Mouse (Mus musculus) heart, postnatal 14 days (tissue): ENCODE data around the gene Gm20388. TPM values are rescaled to one million over a fixed set of nuclear protein-coding genes. Genes with fewer than 3 reads are reported as not detected.

Experiments used
- DNase-seq, 2 experiments: peaks; one replicate each; pipeline ENCODE4 v3.0.0; 2021 to 2022
- intact Hi-C: fragments of 180-260 bp; cut with DNase I; formaldehyde crosslinking; loops from one replicate; pipeline ENCODE4 v1.15.1; 2025
- total RNA-seq, 2 experiments: library from RNA; stranded (reverse); gene quantifications; 2 replicates each; pipeline ENCODE4 v1.2.3; 2021

Gm20388 gene
- total RNA-seq, 2 experiments from 2014 or later = 0.24 TPM; not detected in 1

DNA sequence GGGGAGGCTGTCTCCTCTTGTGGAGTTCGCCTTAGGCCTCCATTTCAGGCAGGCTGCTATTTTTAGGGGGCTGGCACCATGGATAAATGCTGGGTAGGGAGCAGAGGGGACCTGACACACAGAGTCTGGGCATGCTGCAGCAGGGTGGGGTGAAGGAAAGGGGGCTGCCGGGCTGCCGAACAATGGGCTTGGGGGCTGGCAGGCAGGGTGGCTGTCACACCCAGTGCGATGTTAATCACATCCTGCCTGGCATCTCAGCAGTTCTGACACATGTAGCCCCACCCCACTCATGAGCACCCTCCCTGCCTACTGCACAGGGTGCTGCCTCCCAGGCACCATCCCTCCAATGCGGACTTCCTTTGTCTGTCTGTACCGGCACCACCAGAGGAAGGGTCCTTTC is 1757.9 kb downstream of the Gm20388 start:
- intact Hi-C loops = no loop called here
- DNase-seq = peak in 1 of 2 experiments; percentile 36

- intact Hi-C loops = no loop called here
- peak in 1 of 2 experiments; percentile 34 for DNase-seq
Measured at GRCm38 (mm10) chr8:121669208-121669607, 1758.6 kb downstream of the Gm20388 start.

GRCm38 (mm10) chr8:121673153-121673552 is 1762.5 kb downstream of the Gm20388 start:
- DNase-seq = no peak
- intact Hi-C loops = loop anchor here (5.0 kb wide), 1 partner anchor 126 kb away; no protein-coding TSS in a partner anchor

- intact Hi-C loops = loop anchor here (5.0 kb wide), 1 partner anchor 127 kb away; no protein-coding TSS in a partner anchor
Measured at GRCm38 (mm10) chr8:121673917-121674316, 1763.3 kb downstream of the Gm20388 start.

GRCm38 (mm10) chr8:121674524-121674923 is 1763.9 kb downstream of the Gm20388 start:
- intact Hi-C loops = loop anchor here (5.0 kb wide), 1 partner anchor 127 kb away; no protein-coding TSS in a partner anchor
- no peak for DNase-seq

More at GRCm38 (mm10) chr8:121673917-121674316, 1763.3 kb downstream of the Gm20388 start:
- DNase-seq = no peak

- no peak for DNase-seq
- intact Hi-C loops = no loop called here
Measured at GRCm38 (mm10) chr8:121675161-121675560, 1764.5 kb downstream of the Gm20388 start.

DNA sequence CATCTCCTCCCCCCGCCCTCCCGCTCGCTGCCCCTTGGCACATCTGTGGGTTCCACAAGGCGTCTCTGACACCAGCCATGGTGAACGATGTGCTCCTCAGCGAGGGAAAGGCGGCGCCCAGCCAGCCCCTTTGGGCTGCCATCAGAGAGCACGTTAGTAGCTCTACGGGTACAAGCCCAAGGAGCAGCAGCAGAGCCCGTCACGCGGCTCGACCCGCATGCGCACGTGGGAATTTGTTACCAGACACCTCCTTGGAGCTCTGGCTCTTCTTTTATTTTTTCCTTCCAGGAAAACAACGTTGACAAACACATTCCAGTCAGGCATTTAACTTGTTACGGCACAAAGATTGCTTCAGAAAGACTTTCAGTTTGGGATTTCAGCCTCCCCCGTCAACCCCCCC is 1765.1 kb downstream of the Gm20388 start:
- DNase-seq = peak in 1 of 2 experiments; percentile 45
- intact Hi-C loops = no loop called here

DNA sequence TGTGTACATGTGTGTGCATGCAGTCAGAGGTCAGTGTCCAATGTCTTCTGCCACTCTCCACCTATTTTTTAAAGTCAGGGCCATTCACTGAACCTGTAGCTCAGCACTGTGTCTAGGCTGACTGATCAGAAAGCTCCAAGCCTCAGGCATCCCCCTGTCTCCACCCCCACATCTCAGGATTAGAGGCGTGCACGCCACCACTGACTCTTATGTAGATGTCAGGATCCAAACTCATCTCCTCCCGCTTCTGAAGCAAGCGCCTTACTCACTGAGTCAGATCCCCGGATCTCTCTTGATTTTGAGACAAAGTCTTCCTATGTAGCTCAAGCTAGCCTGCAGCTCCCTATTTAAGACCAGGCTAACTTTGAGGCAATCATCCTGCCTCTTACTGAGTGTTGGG is 1768.1 kb downstream of the Gm20388 start:
- DNase-seq = no peak
- intact Hi-C loops = no loop called here

GRCm38 (mm10) chr8:121680896-121681295 is 1770.3 kb downstream of the Gm20388 start:
- DNase-seq = no peak
- intact Hi-C loops = loop anchor here (10.0 kb wide), 1 partner anchor 576 kb away; the partner anchor contains the start of gene Mthfsd

DNA sequence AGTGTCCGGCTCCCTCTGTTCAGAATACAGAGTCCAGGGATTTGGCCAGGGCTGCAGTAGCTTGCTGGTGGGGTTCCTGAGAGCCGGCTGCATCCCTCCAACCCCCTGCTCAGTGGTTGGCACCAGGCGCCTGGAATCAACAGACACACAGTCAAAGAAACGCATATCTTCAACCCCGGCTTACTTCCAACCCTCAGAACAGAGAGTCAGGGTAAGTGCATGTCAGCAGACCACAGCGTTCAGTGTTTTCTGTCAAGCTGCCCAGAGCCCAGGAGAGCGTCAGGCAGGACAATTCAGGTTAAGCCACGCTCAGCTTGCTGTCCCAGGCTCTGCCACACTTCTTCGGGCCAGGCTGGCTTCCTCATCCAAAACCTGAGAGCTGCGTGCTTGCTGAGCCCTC is 1770.8 kb downstream of the Gm20388 start:
- peak; percentile 24 to 25 for DNase-seq

DNA sequence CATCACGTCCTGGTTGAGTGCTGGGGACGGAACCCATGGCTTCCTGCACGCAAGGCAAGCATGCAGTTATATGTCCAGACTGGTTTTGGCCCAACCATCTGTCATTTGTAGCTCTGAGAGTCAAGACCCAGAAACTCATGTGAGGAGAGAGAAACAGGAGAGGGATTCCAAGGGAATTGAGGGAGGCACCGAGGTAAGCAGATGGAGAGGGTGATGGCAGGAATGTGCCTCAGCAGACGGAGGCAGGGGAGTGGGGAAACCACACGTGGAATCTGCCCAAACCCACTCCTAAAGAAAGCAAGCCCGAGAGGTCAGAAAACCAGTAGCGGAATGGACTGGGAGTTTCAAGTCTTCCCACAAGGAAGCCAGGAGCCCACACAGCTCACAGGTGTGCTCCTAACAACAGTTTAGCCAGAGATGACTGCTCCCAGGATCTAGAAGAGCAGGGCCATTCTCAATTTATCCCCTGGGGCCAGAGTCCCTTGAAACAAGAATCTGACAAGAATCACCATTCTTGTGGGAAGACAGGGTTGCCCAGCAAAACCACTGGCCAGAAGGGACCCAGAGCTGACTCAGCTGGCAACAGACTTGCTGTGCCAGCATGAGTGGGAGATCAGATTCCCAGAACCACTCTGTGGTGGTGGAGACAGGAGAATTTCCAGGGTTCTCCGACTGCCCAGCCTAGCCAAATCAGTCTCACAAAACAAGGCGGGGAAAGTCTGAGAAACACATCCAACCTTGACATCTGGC is 1772.6 kb downstream of the Gm20388 start:
- intact Hi-C loops = loop anchor here (10.0 kb wide), 1 partner anchor 578 kb away; the partner anchor contains the start of gene Mthfsd
- no peak for DNase-seq

More for the DNA sequence above, 1770.8 kb downstream of the Gm20388 start:
- intact Hi-C loops = loop anchor here (10.0 kb wide), 1 partner anchor 577 kb away; the partner anchor contains the start of gene Mthfsd

DNA sequence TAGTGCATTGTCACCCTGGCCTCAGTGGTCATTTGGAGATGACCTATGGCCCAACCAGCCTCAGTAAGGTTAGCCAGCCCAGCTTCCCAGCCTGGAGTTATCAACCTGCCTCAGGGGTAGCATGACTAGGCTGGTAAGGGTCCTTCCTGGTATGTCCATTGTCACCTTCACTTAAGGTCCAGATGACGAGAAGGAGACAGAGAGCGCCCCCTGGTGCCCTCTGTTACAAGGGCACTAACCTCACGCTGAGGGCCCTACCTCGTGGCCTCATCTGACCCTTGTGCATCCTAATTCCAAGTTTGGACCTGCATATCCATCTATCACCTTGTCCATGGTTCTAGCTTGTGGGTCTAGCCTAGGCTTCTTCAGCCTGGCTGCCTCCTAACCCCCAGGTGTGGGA is 1774.8 kb downstream of the Gm20388 start:
- peak; percentile 77 to 83 for DNase-seq

GRCm38 (mm10) chr8:121687455-121688161 is 1777.0 kb downstream of the Gm20388 start:
- DNase-seq = no peak
- intact Hi-C loops = loop anchor here (5.0 to 10.0 kb wide), 2 partner anchors 140 to 583 kb away; partner anchors contain the start of gene Mthfsd

More for the DNA sequence above, 1774.8 kb downstream of the Gm20388 start:
- intact Hi-C loops = loop anchor here (2.0 to 10.0 kb wide), 3 partner anchors 83 to 581 kb away; partner anchors contain the start of gene Mthfsd

DNA sequence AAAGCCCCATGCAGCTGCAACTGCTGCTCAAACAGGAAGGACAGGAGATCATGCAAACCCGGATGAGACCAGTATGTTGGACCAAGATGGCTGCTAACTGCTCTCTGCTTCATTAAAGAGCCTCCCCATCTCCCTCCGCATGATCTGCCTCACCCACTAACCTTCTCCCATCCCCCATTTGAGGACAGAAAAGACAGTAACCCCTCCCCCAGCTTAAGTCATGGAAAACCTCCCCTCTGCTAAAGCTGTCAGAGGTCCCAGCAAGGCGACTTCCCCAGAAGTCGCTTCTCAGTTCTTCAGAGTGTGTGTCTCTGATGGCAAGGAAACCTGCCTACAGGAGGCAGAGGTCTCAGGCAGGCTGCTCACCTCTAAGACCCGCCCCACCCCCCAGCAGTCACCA is 1777.9 kb downstream of the Gm20388 start:
- intact Hi-C loops = loop anchor here (5.0 to 10.0 kb wide), 2 partner anchors 141 to 584 kb away; partner anchors contain the start of gene Mthfsd
- DNase-seq = no peak

- peak; percentile 41 to 62 for DNase-seq
- intact Hi-C loops = no loop called here
Measured at GRCm38 (mm10) chr8:121694453-121694852, 1783.8 kb downstream of the Gm20388 start.

- peak; percentile 71 to 79 for DNase-seq
- intact Hi-C loops = no loop called here
Measured at GRCm38 (mm10) chr8:121695585-121696184, 1785.0 kb downstream of the Gm20388 start.

GRCm38 (mm10) chr8:121697735-121698614 is 1787.3 kb downstream of the Gm20388 start:
- DNase-seq = no peak
- intact Hi-C loops = no loop called here

- DNase-seq = no peak
- intact Hi-C loops = no loop called here
Measured at GRCm38 (mm10) chr8:121698615-121699101, 1788.0 kb downstream of the Gm20388 start.

DNA sequence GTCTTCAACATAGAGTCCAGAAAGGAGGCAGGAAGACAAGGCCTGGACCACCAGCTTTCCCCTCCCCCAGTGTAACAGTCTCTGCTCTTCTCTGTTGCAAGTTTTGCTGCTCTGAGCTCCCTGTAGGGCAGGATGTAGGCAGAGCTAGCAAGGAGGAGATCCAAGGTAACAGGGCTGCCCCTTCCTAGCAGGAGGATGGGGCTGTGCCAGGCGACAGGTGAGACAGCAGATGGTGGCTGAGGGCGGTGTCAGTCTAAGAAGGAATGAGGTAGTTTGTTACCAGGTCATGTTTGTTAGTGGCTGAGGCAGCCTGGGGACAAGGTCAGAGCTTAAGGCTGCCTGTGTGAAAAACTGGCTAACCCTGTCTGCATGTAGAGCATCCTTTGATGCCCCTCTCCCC is 1789.3 kb downstream of the Gm20388 start:
- intact Hi-C loops = no loop called here
- DNase-seq = no peak
